Mouse (Mus musculus): ENCODE results near the gene Sorl1. TPM values are rescaled to one million over a fixed set of nuclear protein-coding genes. Genes with fewer than 3 reads are reported as not detected.

The Sorl1 gene
- polyA plus RNA-seq, 1 experiment = 25.1 TPM

GRCm38 (mm10) chr9:42032419-42032818 is 91.7 kb downstream of the Sorl1 start:
- peaks cover 20% of the 10 kb centered on the region for H3K4me1 ChIP-seq (ENCODE audit: control insufficient read depth, insufficient read depth, low read length)
- TF ChIP-seq CTCF (IDR thresholded peaks at IDR 0.05; ENCODE audit: low read depth, low read length) (no peak), POLR2A (IDR thresholded peaks at IDR 0.05; ENCODE audit: borderline replicate concordance, low read depth, low read length) (no peak)

GRCm38 (mm10) chr9:42028807-42029206 is 95.3 kb downstream of the Sorl1 start:
- Histone ChIP-seq H3K4me1 (ENCODE audit: control insufficient read depth, insufficient read depth, low read length) (peaks cover 15% of the 10 kb centered on the region), H3K4me3 (ENCODE audit: insufficient read depth, low read length) (no peak overlapping the region), H3K27ac (ENCODE audit: insufficient read depth, low read depth, low read length) (no peak overlapping the region)
- TF ChIP-seq POLR2A (IDR thresholded peaks at IDR 0.05; ENCODE audit: borderline replicate concordance, low read depth, low read length) (no peak), CTCF (IDR thresholded peaks at IDR 0.05; ENCODE audit: low read depth, low read length) (no peak)

More at GRCm38 (mm10) chr9:42032419-42032818, 91.7 kb downstream of the Sorl1 start:
- no peak overlapping the region for H3K27ac ChIP-seq (ENCODE audit: insufficient read depth, low read depth, low read length)
- no peak overlapping the region for H3K4me3 ChIP-seq (ENCODE audit: insufficient read depth, low read length)

GRCm38 (mm10) chr9:42024257-42024656 is 99.8 kb downstream of the Sorl1 start:
- H3K4me1 ChIP-seq (ENCODE audit: control insufficient read depth, insufficient read depth, low read length) = peaks cover 8% of the 10 kb centered on the region
- no peak overlapping the region for H3K4me3 ChIP-seq (ENCODE audit: insufficient read depth, low read length)
- TF ChIP-seq CTCF (IDR thresholded peaks at IDR 0.05; ENCODE audit: low read depth, low read length) = no peak
- TF ChIP-seq POLR2A (IDR thresholded peaks at IDR 0.05; ENCODE audit: borderline replicate concordance, low read depth, low read length) = no peak
- H3K27ac ChIP-seq (ENCODE audit: insufficient read depth, low read depth, low read length) = no peak overlapping the region

- no peak overlapping the region for H3K4me3 ChIP-seq (ENCODE audit: insufficient read depth, low read length)
- no peak overlapping the region for H3K27ac ChIP-seq (ENCODE audit: insufficient read depth, low read depth, low read length)
- peaks cover under 1% of the 10 kb centered on the region for H3K4me1 ChIP-seq (ENCODE audit: control insufficient read depth, insufficient read depth, low read length)
- TF ChIP-seq POLR2A (IDR thresholded peaks at IDR 0.05; ENCODE audit: borderline replicate concordance, low read depth, low read length) (no peak), CTCF (IDR thresholded peaks at IDR 0.05; ENCODE audit: low read depth, low read length) (no peak)
Observed at GRCm38 (mm10) chr9:42023383-42023782, 100.7 kb downstream of the Sorl1 start.

- Histone ChIP-seq H3K27ac (ENCODE audit: insufficient read depth, low read depth, low read length) (no peak overlapping the region), H3K4me3 (ENCODE audit: insufficient read depth, low read length) (no peak overlapping the region), H3K4me1 (ENCODE audit: control insufficient read depth, insufficient read depth, low read length) (no peaks in the 10 kb centered on the region)
- TF ChIP-seq POLR2A (IDR thresholded peaks at IDR 0.05; ENCODE audit: borderline replicate concordance, low read depth, low read length) = no peak
Observed at GRCm38 (mm10) chr9:42022318-42022717, 101.8 kb downstream of the Sorl1 start.

- H3K27ac ChIP-seq (ENCODE audit: insufficient read depth, low read depth, low read length) = no peak overlapping the region
- no peak overlapping the region for H3K4me3 ChIP-seq (ENCODE audit: insufficient read depth, low read length)
- H3K4me1 ChIP-seq (ENCODE audit: control insufficient read depth, insufficient read depth, low read length) = no peaks in the 10 kb centered on the region
- TF ChIP-seq POLR2A (IDR thresholded peaks at IDR 0.05; ENCODE audit: borderline replicate concordance, low read depth, low read length) (no peak), CTCF (IDR thresholded peaks at IDR 0.05; ENCODE audit: low read depth, low read length) (no peak)
Observed at GRCm38 (mm10) chr9:42019308-42020031, 104.6 kb downstream of the Sorl1 start.

- no peak overlapping the region for H3K4me3 ChIP-seq (ENCODE audit: insufficient read depth, low read length)
- no peaks in the 10 kb centered on the region for H3K4me1 ChIP-seq (ENCODE audit: control insufficient read depth, insufficient read depth, low read length)
- H3K27ac ChIP-seq (ENCODE audit: insufficient read depth, low read depth, low read length) = no peak overlapping the region
- TF ChIP-seq CTCF (IDR thresholded peaks at IDR 0.05; ENCODE audit: low read depth, low read length) (no peak), POLR2A (IDR thresholded peaks at IDR 0.05; ENCODE audit: borderline replicate concordance, low read depth, low read length) (no peak)
Observed at GRCm38 (mm10) chr9:42008501-42008900, 115.6 kb downstream of the Sorl1 start.

- no peaks in the 10 kb centered on the region for H3K4me1 ChIP-seq (ENCODE audit: control insufficient read depth, insufficient read depth, low read length)
- no peak overlapping the region for H3K27ac ChIP-seq (ENCODE audit: insufficient read depth, low read depth, low read length)
- H3K4me3 ChIP-seq (ENCODE audit: insufficient read depth, low read length) = no peak overlapping the region
- TF ChIP-seq CTCF (IDR thresholded peaks at IDR 0.05; ENCODE audit: low read depth, low read length) = no peak
- no peak for TF ChIP-seq POLR2A (IDR thresholded peaks at IDR 0.05; ENCODE audit: borderline replicate concordance, low read depth, low read length)
Observed at GRCm38 (mm10) chr9:42005101-42005500, 119.0 kb downstream of the Sorl1 start.

GRCm38 (mm10) chr9:42004140-42004539 is 120.0 kb downstream of the Sorl1 start:
- TF ChIP-seq CTCF (IDR thresholded peaks at IDR 0.05; ENCODE audit: low read depth, low read length) = no peak
- no peak for TF ChIP-seq POLR2A (IDR thresholded peaks at IDR 0.05; ENCODE audit: borderline replicate concordance, low read depth, low read length)
- H3K4me3 ChIP-seq (ENCODE audit: insufficient read depth, low read length) = no peak overlapping the region
- H3K27ac ChIP-seq (ENCODE audit: insufficient read depth, low read depth, low read length) = no peak overlapping the region
- 0 out of 2 replicates have a peak, but pooled peaks cover 2% of the 10 kb centered on the region for H3K4me1 ChIP-seq (ENCODE audit: control insufficient read depth, insufficient read depth, low read length)

Data from bone marrow macrophage, adult 2 months (primary cell).